ENCODE assay signal across 7 mouse cellular contexts in the genomic region with DNA sequence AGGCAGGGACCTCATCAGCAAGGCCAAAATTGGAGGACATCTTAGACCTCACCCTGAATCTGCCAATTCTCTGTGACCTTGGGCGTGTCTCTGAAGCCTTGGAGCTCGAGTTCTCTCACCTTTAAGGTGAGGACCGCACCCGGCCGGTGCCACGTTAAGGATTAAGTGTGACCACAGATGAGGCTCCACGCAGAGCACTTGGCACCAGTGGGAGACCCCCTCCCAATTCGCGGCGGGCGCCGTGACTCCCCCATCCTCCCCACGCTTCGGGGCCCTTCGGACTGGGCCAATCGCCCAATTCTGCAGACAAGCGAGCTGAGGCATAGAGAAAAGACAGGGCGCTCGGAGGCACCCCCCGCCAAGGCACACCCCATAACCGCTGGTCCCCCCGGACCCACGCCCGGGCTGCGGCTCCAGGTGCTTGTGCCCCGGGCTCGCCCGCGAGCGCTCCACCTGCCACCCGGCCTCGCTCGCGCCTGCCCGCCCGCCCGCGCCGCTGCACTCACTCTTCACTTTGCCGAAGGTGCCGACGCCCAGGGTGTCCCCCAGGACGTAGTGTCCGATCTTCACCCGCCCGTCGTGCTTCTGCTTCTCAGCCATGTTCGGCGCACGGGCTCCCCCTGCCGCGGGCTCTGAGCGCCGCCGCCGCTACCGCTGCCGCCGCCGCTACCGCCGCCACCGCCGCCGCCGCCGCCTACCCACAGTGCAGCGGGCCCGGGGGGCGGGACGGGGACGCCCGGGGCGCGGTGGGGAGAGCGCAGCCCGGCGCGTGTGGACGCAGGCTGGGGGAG. TPM values are rescaled to one million over a fixed set of nuclear protein-coding genes. Genes with fewer than 3 reads are reported as not detected.
DNase-seq lines count a peak whose midpoint lies in the region; ATAC-seq and TF ChIP-seq lines count a peak whose summit lies in the region.

A gene (minus strand): TSS at position 692 of the 791 bp plus-strand sequence.

- no peaks in the 10 kb centered on the region for H3K9me3 ChIP-seq in forebrain, embryonic 10.5 days
- no peaks in the 10 kb centered on the region for H3K9me3 ChIP-seq in heart, embryonic 14.5 days (ENCODE audit: control insufficient read depth, low read length)
- H3K9me3 ChIP-seq in liver, embryonic 11.5 days (ENCODE audit: control insufficient read depth, low read length): no peaks in the 10 kb centered on the region

- peak within 1 kb of the TSS; percentile 88 for H3K27ac ChIP-seq in forebrain, embryonic 10.5 days
- H3K27ac ChIP-seq in heart, embryonic 14.5 days (replicated peaks in 1 of 2; ENCODE audit: control insufficient read depth in 1 of 2, insufficient read depth in 1 of 2, low read depth in 2 of 2, low read length in 2 of 2): peak within 1 kb of the TSS; percentile 95 to 96
- no peak within 1 kb of the TSS for H3K27ac ChIP-seq in liver, embryonic 11.5 days (ENCODE audit: low read depth, low read length)

- no peaks in the 10 kb centered on the region for H3K36me3 ChIP-seq in forebrain, embryonic 10.5 days (replicated peaks)
- H3K36me3 ChIP-seq in heart, embryonic 14.5 days (ENCODE audit: control insufficient read depth, insufficient read depth, low read length): no peaks in the 10 kb centered on the region
- H3K36me3 ChIP-seq in liver, embryonic 11.5 days (ENCODE audit: control insufficient read depth, insufficient read depth, low read length): no peaks in the 10 kb centered on the region
- no peaks in the 10 kb centered on the region for H3K36me3 ChIP-seq in myocyte (ENCODE audit: control insufficient read depth, insufficient read depth)

- H3K4me2 ChIP-seq in heart, embryonic 14.5 days (ENCODE audit: low read length): peak within 1 kb of the TSS; percentile 79
- peak within 1 kb of the TSS; percentile 89 for H3K4me2 ChIP-seq in liver, embryonic 11.5 days
- peak within 1 kb of the TSS; percentile 83 for H3K4me2 ChIP-seq in myocyte (ENCODE audit: low read depth)

- TF ChIP-seq CTCF in brain, embryonic 14.5 days (IDR thresholded peaks at IDR 0.05; ENCODE audit: borderline replicate concordance, extremely low read depth, insufficient read depth, insufficient read length): no peak

- DNase-seq in brain, embryonic 14.5 days (ENCODE audit: low read depth): peak; percentile 79
- DNase-seq in forebrain, embryonic 10.5 days (ENCODE audit: extremely low spot score, low spot score): peak; percentile 59
- peak; percentile 88 for DNase-seq in kidney, postnatal 10 days
- DNase-seq in liver, embryonic 11.5 days (ENCODE audit: low spot score): peak; percentile 70
- DNase-seq in spleen, postnatal 36 days (ENCODE audit: low spot score in 2 of 2): peak; percentile 16 to 48

- TF ChIP-seq POLR2A in brain, embryonic 14.5 days (IDR thresholded peaks at IDR 0.05; ENCODE audit: borderline replicate concordance, extremely low read depth, insufficient read depth, insufficient read length, poor library complexity, severe bottlenecking): peak; percentile 91
- TF ChIP-seq POLR2A in myocyte (IDR thresholded peaks at IDR 0.05; ENCODE audit: insufficient read length, low read depth): peak; percentile 84

- WGBS in forebrain, embryonic 10.5 days: under 1% methylated on average over 80 of the region's 80 CpGs
- WGBS in heart, embryonic 14.5 days: 2% methylated on average over 64 of the region's 80 CpGs
- WGBS in liver, embryonic 11.5 days: under 1% methylated on average over 75 of the region's 80 CpGs

- H3ac ChIP-seq in myocyte (ENCODE audit: control insufficient read depth, insufficient read length): peak within 1 kb of the TSS; percentile 29

- peak within 1 kb of the TSS; percentile 80 for H3K4me3 ChIP-seq in forebrain, embryonic 10.5 days
- peak within 1 kb of the TSS; percentile 69 to 82 for H3K4me3 ChIP-seq in heart, embryonic 14.5 days (ENCODE audit: control insufficient read depth in 1 of 2, insufficient read depth in 1 of 2, low read depth in 1 of 2, low read length in 2 of 2)
- H3K4me3 ChIP-seq in liver, embryonic 11.5 days (ENCODE audit: low read depth, low read length): peak within 1 kb of the TSS; percentile 66
- peak within 1 kb of the TSS; percentile 44 for H3K4me3 ChIP-seq in myocyte

- ATAC-seq in heart, embryonic 14.5 days (ENCODE audit: insufficient number of reproducible peaks, insufficient read depth, low FRiP score, low read depth): peak; percentile 87
- ATAC-seq in liver, embryonic 11.5 days (replicated peaks; ENCODE audit: low FRiP score): peak; percentile 82

- H3K9ac ChIP-seq in heart, embryonic 14.5 days (ENCODE audit: low read length): peak within 1 kb of the TSS; percentile 94
- H3K9ac ChIP-seq in liver, embryonic 11.5 days (ENCODE audit: low read depth, low read length): peak within 1 kb of the TSS; percentile 47

- peaks cover 34% of the 10 kb centered on the region for H3K27me3 ChIP-seq in forebrain, embryonic 10.5 days (ENCODE audit: poor library complexity, severe bottlenecking)
- H3K27me3 ChIP-seq in heart, embryonic 14.5 days (ENCODE audit: control insufficient read depth, insufficient read depth, low read length): no peaks in the 10 kb centered on the region
- H3K27me3 ChIP-seq in liver, embryonic 11.5 days (replicated peaks; ENCODE audit: control insufficient read depth, insufficient read depth, low read length): peaks cover 32% of the 10 kb centered on the region
- H3K27me3 ChIP-seq in myocyte (ENCODE audit: control insufficient read depth, insufficient read depth, insufficient read length): no peaks in the 10 kb centered on the region

- H3K79me2 ChIP-seq in myocyte (ENCODE audit: control insufficient read depth, insufficient read depth): no peaks in the 10 kb centered on the region

- H3K4me1 ChIP-seq in forebrain, embryonic 10.5 days: peaks cover 28% of the 10 kb centered on the region
- peaks cover 7 to 13% of the 10 kb centered on the region in 2 experiments for H3K4me1 ChIP-seq in heart, embryonic 14.5 days (ENCODE audit: control insufficient read depth in 2 of 2, insufficient read depth in 2 of 2, low read length in 2 of 2)
- no peaks in the 10 kb centered on the region; the same call in 1 of the 2 replicates for H3K4me1 ChIP-seq in liver, embryonic 11.5 days (replicated peaks; ENCODE audit: control insufficient read depth, insufficient read depth, low read length)

TF ChIP-seq in myocyte, 11 proteins besides CTCF, POLR2A, EP300 and RAD21:
- TF ChIP-seq MYOD1 (IDR thresholded peaks at IDR 0.05; ENCODE audit: control insufficient read depth in 1 of 3, insufficient read length in 2 of 3, low read depth in 2 of 3) (peak in 1 of 3 experiments; percentile 4), REST (IDR thresholded peaks at IDR 0.05; ENCODE audit: insufficient read depth, insufficient read length) (no peak)

RNA-seq across cellular contexts. Expression of the gene that starts here (rescaled TPM):
- 8.5 and 11.8 TPM in 2 replicates for polyA plus RNA-seq in brain, embryonic 14.5 days (2012; rRNA removed)
- 1.2 and 1.7 TPM in 2 replicates for polyA plus RNA-seq in forebrain, embryonic 10.5 days (2016; fragmentation: Nextera tagmentation; extraction: Ambion mirVana)
- polyA plus RNA-seq in heart, embryonic 14.5 days (2014; fragmentation: Nextera tagmentation; extraction: Ambion mirVana): 63.0 and 67.7 TPM in 2 replicates
- polyA plus RNA-seq in liver, embryonic 11.5 days (2014; fragmentation: Nextera tagmentation; extraction: Ambion mirVana): 0.56 and 0.99 TPM in 2 replicates
- 2.2 TPM for polyA plus RNA-seq in myocyte (2012; fragmentation: generic; extraction: Trizol)

Comparison
In these comparisons a context has a peak if more than half of its experiments do, and no peak if none do; other contexts are left out.
1. Peak in DNase-seq, ATAC-seq, H3K4me3 ChIP-seq, H3K9ac ChIP-seq and H3K4me2 ChIP-seq in liver, embryonic 11.5 days; RNA of the gene not detected or under 1 TPM.
2. DNase-seq: peak in every context shown above with its lines; median percentile 88 in kidney, postnatal 10 days; 79 in brain, embryonic 14.5 days; 70 in liver, embryonic 11.5 days; 59 in forebrain, embryonic 10.5 days; 32 in spleen, postnatal 36 days.